Mouse (Mus musculus) G1E (cell line): ENCODE results near the gene Eps8.

Source experiments
- CTCF ChIP-seq: IDR thresholded peaks from 2 replicates; pipeline ENCODE4 v1.5.1; 2012; ENCODE audit warnings: low read depth, low read length, inconsistent platforms, mixed read lengths
- GATA1 ChIP-seq: IDR thresholded peaks from 2 replicates; pipeline ENCODE4 v1.6.1; 2012; ENCODE audit warnings: borderline replicate concordance, low read length, inconsistent platforms, mixed read lengths
- POLR2AphosphoS5 ChIP-seq: IDR thresholded peaks from 2 replicates; pipeline ENCODE4 v1.6.1; 2012; ENCODE audit warnings: low read depth, low read length, inconsistent platforms; ENCODE audit not compliant: insufficient replicate concordance
- TAL1 ChIP-seq: conservative IDR thresholded peaks from 2 replicates; pipeline ENCODE4 v1.6.1; 2012; ENCODE audit warnings: low read depth, low read length, inconsistent platforms, mixed read lengths

- TF ChIP-seq CTCF (no peak), TAL1 (no peak), POLR2AphosphoS5 (no peak), GATA1 (no peak)
These were observed 3.9 kb upstream of the Eps8 start for GRCm38 (mm10) chr6:137658426-137659088.
